Mouse (Mus musculus): ENCODE results near the gene BC051019. TPM values are rescaled to one million over a fixed set of nuclear protein-coding genes. Genes with fewer than 3 reads are reported as not detected.

BC051019 gene
- total RNA-seq, 2 experiments from 2014 or later: not detected

DNA sequence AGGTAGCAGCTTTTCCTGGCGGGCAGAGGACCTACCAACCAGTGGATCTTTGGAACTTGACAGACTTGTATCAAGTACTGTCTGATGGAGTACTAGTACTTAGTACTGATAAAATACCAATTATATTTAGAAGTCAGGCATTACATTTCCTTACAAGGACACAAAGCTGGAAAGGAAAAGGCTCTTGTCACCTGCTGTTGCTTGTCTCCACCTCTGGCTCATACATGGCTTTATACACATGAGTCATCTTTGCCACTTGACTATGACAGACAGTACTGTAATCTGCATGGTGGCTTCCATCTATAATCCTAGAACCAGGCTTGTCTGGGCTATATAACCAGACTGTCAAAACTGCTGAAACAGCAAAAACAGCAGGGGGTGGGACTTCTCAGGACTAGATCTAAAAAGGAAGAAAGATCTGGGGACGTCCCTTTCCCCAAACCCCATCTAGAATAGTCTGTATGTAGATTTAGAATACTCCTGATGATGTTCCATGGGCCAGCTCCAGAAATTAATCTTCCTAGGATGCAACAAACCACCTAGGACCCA is 10.1 kb downstream of the BC051019 start:
- intact Hi-C loops (cut with DNase I): no loop called here
- DNase-seq (ENCODE audit: extremely low spot score in 1 of 2, low spot score in 2 of 2): no peak

DNA sequence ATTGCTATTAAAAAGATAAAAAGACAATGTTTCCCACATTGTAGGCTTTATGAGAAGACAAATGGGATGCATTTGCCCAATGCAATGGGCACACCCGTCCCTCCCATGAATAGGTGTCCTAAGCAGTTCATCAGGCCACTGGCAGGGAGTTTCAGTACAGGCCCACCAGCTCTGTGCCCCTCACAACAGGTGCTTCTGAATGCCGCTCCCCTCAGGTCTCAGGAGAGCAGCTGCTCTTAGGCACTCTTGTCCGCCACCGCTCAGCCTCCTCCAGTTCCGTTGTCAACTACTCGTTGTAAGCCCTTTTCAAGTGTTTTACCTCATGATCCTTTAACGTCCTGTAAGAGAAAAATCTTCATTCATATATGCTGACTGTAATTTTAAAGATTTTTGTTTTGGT is 11.5 kb downstream of the BC051019 start:
- no peak for DNase-seq (ENCODE audit: extremely low spot score in 1 of 2, low spot score in 2 of 2)
- intact Hi-C loops (cut with DNase I): no loop called here

DNA sequence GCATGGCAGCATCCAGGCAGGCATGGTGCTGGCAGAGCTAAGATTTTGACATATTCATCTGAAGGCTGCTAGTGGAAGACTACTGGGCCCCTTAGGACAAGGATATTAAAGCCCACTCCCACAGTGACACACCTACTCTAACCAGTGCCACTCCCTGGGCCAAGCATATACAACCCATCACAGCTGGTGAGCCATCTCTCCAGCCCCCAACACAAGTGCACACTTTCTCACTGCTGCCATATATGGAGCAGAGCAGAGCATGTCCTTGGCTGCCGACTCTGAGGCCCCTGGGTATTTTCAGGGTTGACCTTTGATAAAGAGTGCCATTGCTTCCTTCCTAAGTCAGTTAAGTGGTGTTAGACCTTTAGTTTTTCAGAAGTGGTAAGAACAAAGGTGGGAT is 13.6 kb downstream of the BC051019 start:
- intact Hi-C loops (cut with DNase I): no loop called here
- DNase-seq (ENCODE audit: extremely low spot score in 1 of 2, low spot score in 2 of 2): no peak

DNA sequence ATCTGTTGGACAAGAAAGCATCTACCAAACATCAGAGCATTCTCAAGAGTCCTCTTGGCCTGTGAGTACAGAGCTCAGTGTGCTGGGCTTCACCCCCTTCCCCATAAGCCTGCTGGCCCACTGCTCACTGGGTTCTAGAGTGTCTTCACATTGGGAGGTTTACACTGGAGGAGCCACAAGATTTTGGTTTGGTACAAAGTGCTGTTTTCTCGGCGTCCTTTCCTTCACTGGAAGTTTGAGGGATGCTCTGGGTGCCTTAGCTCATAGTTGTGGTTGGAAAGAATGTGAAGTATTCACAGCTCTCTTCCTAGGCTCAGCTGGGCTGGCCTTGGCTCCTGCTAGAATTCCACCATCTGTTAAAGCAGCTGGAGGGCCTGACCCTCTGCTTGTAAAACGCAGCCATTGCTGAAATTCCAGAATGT is 14.7 kb downstream of the BC051019 start:
- intact Hi-C loops (cut with DNase I): no loop called here
- peak in 1 of 2 experiments; percentile 62 for DNase-seq (ENCODE audit: extremely low spot score in 1 of 2, low spot score in 2 of 2)

DNA sequence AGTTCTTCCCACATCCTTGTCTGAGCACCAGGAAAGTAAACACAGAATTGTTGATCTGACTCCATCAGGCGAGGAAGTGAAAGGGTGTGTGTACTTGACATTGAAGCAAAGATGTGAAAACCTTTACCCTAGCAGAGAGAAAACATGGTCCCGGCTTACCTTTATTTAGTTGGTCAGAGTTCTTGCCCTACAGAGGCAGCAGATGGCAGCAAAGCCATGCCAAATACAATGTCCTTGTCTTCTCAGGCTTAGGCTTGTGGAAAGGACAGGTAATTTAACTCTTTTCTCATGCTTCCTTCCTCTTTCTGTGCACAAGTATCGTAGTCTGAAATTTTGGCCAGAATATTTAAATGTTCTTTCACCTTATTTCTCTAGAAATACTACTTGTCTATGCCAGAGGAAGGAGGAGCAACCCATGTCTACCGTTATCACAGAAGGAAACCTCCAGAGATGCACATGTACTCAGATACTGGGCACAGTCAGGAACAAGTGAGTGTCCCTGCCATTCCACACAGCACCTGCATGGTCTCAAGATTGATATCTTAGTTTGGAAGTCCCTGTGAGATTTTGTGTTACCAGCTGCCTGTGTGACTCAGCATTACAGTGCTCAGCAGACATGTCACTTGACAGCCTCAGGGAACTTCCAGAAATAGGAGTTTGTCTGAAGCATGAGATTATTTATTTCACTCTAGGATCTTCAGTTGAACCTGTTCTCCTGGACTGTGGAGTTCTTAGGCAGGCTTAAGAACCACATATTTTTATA is 16.4 kb downstream of the BC051019 start:
- peak in 1 of 2 experiments; percentile 28 for DNase-seq (ENCODE audit: extremely low spot score in 1 of 2, low spot score in 2 of 2)
- intact Hi-C loops (cut with DNase I): no loop called here

DNA sequence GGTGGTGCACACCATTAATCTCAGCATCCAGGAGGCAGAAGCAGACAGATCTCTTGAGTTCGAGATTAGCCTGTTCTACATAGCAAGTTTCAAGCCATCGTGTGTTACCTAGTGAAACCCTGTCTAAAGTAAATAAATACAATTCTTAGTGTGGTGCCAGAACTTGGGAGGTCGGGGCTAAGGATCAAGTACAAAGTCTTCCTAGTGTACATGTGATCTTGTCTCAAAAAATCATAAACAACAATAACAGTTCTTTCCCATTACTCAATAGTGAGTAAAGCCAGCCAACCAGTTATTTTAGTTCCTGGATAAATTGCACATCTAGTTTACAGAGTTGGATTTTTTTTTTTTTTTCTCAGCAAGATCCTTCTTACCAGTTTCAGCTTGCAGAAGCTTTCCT is 19.2 kb downstream of the BC051019 start:
- DNase-seq (ENCODE audit: extremely low spot score in 1 of 2, low spot score in 2 of 2): no peak
- intact Hi-C loops (cut with DNase I): no loop called here

DNA sequence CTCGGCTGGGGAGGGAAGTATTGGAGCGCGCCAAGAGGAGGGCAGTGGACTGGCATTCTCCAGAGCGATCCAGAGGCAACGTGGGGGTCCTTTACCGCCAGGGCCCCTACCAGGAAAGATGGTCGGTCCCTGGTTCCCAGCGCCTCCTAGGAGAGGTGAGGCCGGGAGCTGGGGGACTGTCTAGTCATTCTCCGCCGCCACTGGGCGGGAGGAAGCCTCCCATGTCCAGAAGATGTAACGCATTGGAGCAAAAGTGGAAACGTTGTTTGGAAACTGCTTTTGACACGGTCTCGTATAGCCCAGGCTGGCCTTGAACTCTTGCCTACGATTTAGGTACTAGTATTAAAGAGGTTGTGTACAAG is 19.7 kb downstream of the BC051019 start:
- intact Hi-C loops (cut with DNase I): no loop called here
- DNase-seq (ENCODE audit: extremely low spot score in 1 of 2, low spot score in 2 of 2): no peak

DNA sequence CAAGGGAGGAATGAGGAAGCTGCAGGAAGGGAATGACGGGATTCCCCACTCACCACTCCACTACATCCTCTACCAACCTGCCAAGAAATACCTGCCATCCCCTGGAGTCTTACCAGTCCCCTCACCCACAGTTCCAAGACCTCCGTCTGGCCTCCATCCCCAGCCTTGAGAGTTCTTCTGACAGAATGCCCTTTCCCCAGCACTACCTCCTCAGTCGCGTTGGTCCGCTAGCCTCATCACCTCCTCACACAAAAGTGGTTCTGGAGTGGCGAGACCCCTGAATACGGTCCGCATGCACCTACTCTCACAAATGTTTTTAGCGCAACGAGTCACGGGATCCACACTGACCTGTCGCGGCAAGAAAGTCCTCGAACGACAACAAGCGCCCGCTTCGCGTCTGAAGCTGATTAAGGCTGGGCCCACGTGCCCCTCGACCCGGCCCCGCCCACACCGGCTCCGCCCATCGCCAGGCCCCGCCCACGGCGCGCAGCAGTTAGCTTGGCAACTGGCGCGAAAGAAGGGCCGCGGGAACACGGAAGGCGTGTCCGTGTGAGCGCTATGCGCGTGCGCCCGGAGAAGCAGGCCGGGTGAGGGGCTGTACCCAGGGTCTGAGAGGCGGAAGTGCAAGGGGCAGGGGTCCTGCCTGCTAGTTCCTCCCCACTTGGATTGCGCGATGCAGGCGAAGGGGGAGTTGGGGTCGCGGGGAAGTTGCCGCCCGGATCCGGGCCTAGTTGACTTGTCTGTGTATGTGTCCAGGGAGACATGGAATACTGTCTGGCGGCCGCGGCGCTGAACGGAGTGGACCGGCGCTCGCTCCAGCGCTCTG is 20.2 kb downstream of the BC051019 start, which contains the start of the genes St5 and Akip1:
Gene St5, minus strand, starts transcription at position 416 of the 826 bp plus-strand sequence.
Gene Akip1, plus strand, starts transcription at position 501 of the 826 bp plus-strand sequence.
- DNase-seq (ENCODE audit: extremely low spot score in 1 of 2, low spot score in 2 of 2): peak; percentile 87 to 97
- intact Hi-C loops (cut with DNase I): no loop called here

DNA sequence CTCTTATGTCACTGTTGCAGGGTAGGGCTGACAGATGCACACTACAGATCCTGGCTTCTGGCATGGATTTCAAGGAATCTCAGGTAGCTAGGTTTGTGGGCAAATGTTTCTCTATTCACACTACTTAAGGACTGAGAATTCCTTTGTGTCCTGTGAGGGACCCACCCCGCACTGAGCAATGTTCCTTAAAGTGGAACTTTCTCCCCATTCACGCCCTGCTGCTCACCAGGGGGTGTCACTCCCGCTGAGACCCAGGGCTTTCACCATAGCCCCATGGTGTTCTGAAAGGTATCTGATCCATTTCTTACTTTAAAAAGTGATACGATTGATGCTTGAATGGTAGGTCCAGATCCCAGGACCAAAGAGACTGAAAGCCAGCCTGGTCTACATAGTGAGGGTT is 20.9 kb downstream of the BC051019 start:
- intact Hi-C loops (cut with DNase I): no loop called here

DNA sequence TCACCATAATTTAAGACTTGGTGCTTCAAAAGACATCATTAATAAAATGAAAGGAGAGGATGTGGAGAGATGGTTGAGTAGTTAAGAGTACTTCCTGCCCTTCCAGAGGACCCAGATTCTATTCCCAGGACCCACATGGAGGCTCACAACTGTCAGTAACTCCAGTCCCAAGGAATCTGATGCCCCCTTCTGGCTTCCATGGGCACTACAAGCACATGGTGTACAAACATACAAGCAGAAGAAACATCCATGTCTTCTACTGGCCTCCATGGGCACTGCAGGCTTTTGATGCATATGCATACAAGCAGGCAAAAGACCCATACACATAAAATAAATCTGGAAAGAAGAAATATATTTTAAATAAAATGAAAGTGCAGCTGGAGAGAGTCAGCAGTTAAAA is 23.4 kb downstream of the BC051019 start:
- no peak for DNase-seq (ENCODE audit: extremely low spot score in 1 of 2, low spot score in 2 of 2)
- intact Hi-C loops (cut with DNase I): no loop called here

More for the DNA sequence above, 20.9 kb downstream of the BC051019 start:
- no peak for DNase-seq (ENCODE audit: extremely low spot score in 1 of 2, low spot score in 2 of 2)

DNA sequence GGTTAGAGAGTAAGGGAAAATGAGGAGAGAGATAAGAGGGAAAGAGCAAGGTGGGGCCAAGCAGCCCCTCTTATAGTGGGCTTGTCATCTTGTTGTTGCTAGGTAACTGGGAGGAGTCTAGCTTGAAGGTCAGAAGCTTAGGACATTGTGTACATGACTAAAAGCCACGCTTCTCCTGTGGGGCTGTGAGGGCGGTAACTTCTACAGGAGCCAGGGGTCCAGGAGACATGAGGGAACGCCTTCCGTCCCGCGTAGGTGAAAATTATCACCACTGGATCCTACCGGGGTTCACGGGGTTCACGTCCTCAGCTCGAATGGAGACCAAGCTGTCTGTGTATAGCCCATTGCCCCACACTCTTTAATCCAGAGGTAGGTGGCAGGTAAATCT is 28.3 kb downstream of the BC051019 start:
- DNase-seq (ENCODE audit: extremely low spot score in 1 of 2, low spot score in 2 of 2): no peak
- intact Hi-C loops (cut with DNase I): no loop called here

DNA sequence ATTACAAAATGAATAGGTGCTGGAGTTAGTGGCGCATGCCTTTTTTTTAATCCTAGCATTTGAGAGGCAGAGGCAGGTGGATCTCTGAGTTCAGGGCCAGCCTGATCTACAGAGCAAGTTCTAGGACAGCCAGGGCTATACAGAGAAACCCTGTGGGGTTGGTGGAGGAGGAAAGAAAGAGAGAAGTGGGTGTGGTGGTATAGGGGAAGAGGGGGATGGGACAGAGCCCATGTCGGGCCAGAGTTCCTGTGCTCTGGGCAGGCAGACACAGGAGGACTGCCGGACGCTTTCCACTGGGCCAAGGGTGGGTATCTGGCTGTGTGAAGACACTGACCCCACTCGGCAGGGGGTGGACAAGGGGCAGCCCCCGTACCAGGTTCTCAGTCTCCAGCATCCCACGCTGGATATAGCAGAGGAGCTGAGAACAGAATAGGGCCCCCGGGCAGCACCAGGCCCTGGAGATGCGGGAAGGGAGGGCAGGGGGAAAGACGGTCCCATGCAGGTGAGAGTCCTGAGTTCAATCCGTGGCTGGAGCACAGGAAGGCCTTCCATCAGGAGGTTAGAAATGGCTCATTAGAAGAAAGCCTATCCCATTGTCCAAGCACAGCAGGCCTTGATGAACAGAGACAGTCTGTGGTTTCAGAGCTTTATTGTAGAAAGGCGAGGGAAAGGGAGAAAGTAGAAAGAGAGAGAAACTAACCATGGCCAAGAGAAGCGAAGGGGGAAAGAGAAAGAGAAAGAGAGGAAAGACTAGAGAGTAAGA is 28.9 kb downstream of the BC051019 start:
- no peak for DNase-seq (ENCODE audit: extremely low spot score in 1 of 2, low spot score in 2 of 2)
- intact Hi-C loops (cut with DNase I): no loop called here

DNA sequence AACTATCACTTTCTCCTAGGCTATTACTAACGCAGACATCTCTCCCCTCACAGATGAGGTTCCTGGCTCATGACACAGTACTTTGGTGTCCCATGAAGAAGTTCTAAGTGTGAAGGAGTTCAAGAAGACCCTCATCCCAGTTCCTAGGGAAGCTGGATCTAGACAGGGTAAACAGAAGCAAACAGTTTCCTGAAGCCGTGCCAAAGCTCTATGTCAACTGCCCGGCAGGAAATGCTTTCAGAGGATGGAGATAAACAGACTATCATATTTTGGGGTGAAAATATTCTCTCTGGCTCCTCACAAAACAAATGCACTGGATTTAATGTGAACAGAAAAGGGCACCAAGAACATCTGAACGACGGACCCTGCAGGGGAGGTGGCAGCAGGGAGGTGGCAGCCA is 32.7 kb downstream of the BC051019 start:
- DNase-seq (ENCODE audit: extremely low spot score in 1 of 2, low spot score in 2 of 2): peak in 1 of 2 experiments; percentile 43
- intact Hi-C loops (cut with DNase I): no loop called here

DNA sequence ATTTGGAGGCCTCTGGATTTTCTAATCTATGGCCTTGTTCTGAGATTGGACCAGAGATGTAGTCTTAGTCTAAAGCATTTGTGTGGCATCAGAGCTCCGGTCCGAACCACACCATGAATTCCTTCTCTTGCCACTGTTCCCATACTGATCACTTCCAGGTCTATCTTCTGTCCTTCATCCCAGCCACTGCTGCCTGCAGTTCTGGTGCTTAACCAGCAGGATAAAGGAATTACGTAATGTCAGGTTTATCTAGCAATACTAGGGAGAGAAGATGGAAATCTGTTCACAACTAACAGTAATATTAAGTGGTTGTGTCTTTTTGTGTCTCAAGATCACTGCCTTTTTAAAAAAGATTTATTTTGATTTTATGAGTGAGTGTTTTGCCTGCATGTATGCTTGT is 33.5 kb downstream of the BC051019 start:
- DNase-seq (ENCODE audit: extremely low spot score in 1 of 2, low spot score in 2 of 2): no peak

DNA sequence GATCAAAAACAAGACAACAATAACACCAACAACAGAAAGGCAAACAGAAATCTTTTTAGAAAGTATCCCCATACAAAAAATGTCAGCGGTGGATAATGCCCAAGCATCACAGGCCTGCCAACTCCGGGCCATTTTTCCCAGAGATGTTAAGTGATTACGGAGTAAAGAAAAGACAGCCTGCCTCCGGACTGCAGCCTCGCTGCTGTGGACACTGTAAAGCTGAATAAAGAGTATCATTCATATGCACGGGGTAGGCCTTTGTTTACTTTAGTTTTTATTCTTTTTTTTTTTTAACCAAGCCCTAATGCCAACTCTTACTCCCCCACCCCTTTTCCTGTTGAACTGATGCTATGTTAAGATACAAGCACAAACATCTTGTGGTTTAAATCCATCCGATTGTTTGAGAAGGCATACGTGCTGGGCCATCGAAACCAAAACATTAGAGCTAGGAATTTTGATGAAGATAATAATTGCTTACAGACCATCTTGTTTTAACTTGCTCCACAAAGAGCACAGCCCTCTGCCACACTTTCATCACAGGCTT is 37.0 kb downstream of the BC051019 start:
- no peak for DNase-seq (ENCODE audit: extremely low spot score in 1 of 2, low spot score in 2 of 2)
- intact Hi-C loops (cut with DNase I): no loop called here

More for the DNA sequence above, 33.5 kb downstream of the BC051019 start:
- intact Hi-C loops (cut with DNase I): no loop called here

DNA sequence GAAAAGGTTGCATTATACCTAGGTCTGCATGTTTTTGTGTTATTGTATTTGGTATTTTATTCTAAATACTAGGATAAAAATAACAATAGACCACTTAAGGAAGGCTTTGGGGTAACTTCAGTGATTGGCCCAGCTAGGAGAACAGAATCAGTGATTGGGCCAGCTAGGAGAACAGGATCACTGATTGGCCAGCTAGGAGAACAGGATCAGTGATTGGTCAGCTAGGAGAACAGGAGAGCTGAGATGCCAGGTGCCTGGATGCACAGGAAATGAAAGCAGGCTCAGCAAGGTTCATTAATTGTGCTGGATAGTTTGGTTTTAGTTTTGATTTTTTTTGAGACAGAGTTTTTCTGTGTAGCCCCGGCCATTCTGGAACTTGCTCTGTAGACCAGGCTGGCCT is 42.8 kb downstream of the BC051019 start:
- no peak for DNase-seq (ENCODE audit: extremely low spot score in 1 of 2, low spot score in 2 of 2)

DNA sequence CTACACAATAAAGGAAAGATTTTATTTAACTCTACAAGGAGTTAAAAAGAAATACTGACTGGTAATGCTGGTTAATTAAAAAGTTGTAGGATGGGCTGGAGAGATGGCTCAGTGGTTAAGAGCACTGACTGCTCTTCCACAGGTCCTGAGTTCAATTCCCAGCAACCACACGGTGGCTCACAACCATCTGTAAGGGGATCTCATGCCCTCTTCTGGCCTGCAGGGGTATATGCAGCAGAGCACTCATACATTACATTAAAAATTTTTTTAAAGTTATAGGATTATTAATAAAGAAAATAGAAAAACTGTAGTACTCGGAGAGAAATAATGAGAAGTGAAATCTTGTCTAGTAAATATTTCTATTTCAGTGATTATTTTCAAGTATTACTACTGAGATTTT is 43.4 kb downstream of the BC051019 start:
- intact Hi-C loops (cut with DNase I): no loop called here
- DNase-seq (ENCODE audit: extremely low spot score in 1 of 2, low spot score in 2 of 2): no peak

More for the DNA sequence above, 42.8 kb downstream of the BC051019 start:
- intact Hi-C loops (cut with DNase I): no loop called here

DNA sequence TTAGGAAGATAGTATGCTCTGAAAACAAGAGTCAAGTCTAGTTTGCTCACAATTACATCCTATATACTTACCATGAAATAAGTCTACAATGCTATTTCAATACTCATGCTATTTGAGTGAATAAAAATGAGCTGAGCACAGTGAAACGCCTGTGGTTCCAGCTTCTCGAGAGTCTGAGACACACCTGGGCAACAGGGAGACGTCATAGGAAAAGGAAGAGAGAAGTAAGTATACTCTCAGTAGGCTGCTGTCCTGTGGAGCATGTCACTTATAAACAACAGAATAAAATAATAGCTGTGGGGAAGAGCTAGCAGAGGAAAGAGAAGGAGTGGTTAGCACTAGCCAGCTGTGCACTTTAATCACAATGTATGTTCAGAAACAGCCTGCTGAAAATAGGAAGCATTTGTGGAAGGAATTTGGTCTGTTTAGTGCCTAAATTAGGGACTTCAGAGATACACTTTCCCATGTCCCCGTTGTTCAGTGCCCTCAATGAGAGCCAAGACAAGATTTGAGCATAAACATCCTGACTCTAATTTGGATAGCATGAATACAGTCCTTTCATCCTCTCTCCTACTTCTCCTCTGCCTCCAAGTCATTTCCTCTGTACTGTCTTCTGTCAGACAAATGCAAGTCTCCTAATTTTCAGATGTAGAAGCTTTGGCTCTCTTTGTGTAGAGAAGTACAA is 48.6 kb downstream of the BC051019 start:
- intact Hi-C loops (cut with DNase I): no loop called here
- DNase-seq (ENCODE audit: extremely low spot score in 1 of 2, low spot score in 2 of 2): no peak

Measured in left cerebral cortex, postnatal 10 days (tissue).